Mouse (Mus musculus) intestine, postnatal 0 days (tissue): Measurements from ENCODE around the gene Atxn7. TPM values are rescaled to one million over a fixed set of nuclear protein-coding genes. Genes with fewer than 3 reads are reported as not detected.

Source experiments
- ATAC-seq: fragments of 200-750 bp; cut with Nextera tagmentation; 2 replicates; pipeline ENCODE4 v1.8.0; 2017; ENCODE audit warnings: mild to moderate bottlenecking, moderate TSS enrichment, moderate library complexity
- H3K27ac ChIP-seq: fragments of 300-500 bp; sonication (generic); 2 replicates; pipeline ENCODE4 v1.5.1; 2014; ENCODE audit warnings: mild to moderate bottlenecking, low read depth, low read length, moderate library complexity
- H3K27me3 ChIP-seq: fragments of 300-500 bp; sonication (generic); replicated peaks from 2 replicates; pipeline ENCODE4 v1.6.1; 2014; ENCODE audit warnings: low read length, mixed read lengths; ENCODE audit not compliant: control insufficient read depth, insufficient read depth
- H3K36me3 ChIP-seq: fragments of 300-500 bp; sonication (generic); 2 replicates; pipeline ENCODE4 v1.6.1; 2014; ENCODE audit warnings: mild to moderate bottlenecking, moderate library complexity; ENCODE audit not compliant: control insufficient read depth, insufficient read depth
- H3K4me1 ChIP-seq: fragments of 300-500 bp; sonication (generic); replicated peaks from 2 replicates; pipeline ENCODE4 v1.6.1; 2014; ENCODE audit warnings: antibody characterized with exemption, low read length, mixed read lengths; ENCODE audit not compliant: control insufficient read depth, insufficient read depth
- H3K4me2 ChIP-seq: fragments of 300-500 bp; sonication (generic); replicated peaks from 2 replicates; pipeline ENCODE4 v1.6.1; 2014; ENCODE audit warnings: low read depth, mild to moderate bottlenecking, moderate library complexity
- H3K4me3 ChIP-seq: fragments of 300-500 bp; sonication (generic); 2 replicates; pipeline ENCODE4 v1.5.1; 2014; ENCODE audit warnings: low read depth, low read length
- H3K9ac ChIP-seq: fragments of 300-500 bp; sonication (generic); 2 replicates; pipeline ENCODE4 v1.6.1; 2014; ENCODE audit warnings: mild to moderate bottlenecking, low read depth, low read length
- H3K9me3 ChIP-seq: fragments of 300-500 bp; sonication (generic); 2 replicates; pipeline ENCODE4 v1.6.1; 2016; ENCODE audit warnings: mixed run types; ENCODE audit not compliant: control insufficient read depth
- CTCF ChIP-seq: sonication (generic); IDR thresholded peaks from 2 replicates; pipeline ENCODE4 v1.5.1; 2016; ENCODE audit warnings: low read depth, mild to moderate bottlenecking, control low read depth, antibody characterized with exemption, moderate library complexity
- WGBS: fragments of 180-500 bp; shearing (Covaris S2); extraction: QIAGEN DNeasy Blood & Tissue Kit; methylation state at CpG from one replicate; pipeline ENCODE4 v1.1.7; 2014; 5-methylcytosine and 5-hydroxymethylcytosine counted together
- polyA plus RNA-seq: library from polyadenylated mRNA; unstranded; fragments of >200 nt; fragmentation: Nextera tagmentation; extraction: Ambion mirVana; gene quantifications from 2 replicates; pipeline ENCODE4 v1.2.1, GENCODE M21; 2015

The Atxn7 gene
- polyA plus RNA-seq, 1 experiment from 2014 or later: 3.8 TPM

GRCm38 (mm10) chr14:14104930-14105318, 143.7 kb downstream of the Atxn7 start:
- no peaks in the 10 kb centered on the region for H3K27me3 ChIP-seq
- no peaks in the 10 kb centered on the region for H3K9me3 ChIP-seq
- 67% methylated on average over 2 of the region's 2 CpGs for WGBS
- no peaks in the 10 kb centered on the region for H3K4me1 ChIP-seq
- ATAC-seq: no peak
- TF ChIP-seq CTCF: no peak
- H3K36me3 ChIP-seq: peaks cover 34% of the 10 kb centered on the region
- no peak overlapping the region for H3K9ac ChIP-seq
- no peak overlapping the region for H3K4me3 ChIP-seq
- H3K4me2 ChIP-seq: no peak overlapping the region
- no peak overlapping the region for H3K27ac ChIP-seq

GRCm38 (mm10) chr14:14110710-14111109, 149.5 kb downstream of the Atxn7 start:
- Histone ChIP-seq H3K9me3 (no peaks in the 10 kb centered on the region), H3K9ac (no peak overlapping the region), H3K36me3 (peaks cover 45% of the 10 kb centered on the region), H3K27me3 (no peaks in the 10 kb centered on the region), H3K4me3 (no peak overlapping the region), H3K4me2 (no peak overlapping the region), H3K4me1 (no peaks in the 10 kb centered on the region), H3K27ac (no peak overlapping the region)
- 79% methylated on average over 4 of the region's 4 CpGs for WGBS
- no peak for TF ChIP-seq CTCF
- ATAC-seq: no peak

GRCm38 (mm10) chr14:14120230-14121096, 159.2 kb downstream of the Atxn7 start, which contains the start of gene Psmd6:
Gene Psmd6, minus strand, starts transcription at chr14:14120984.
- peak; percentile 98 for TF ChIP-seq CTCF
- Histone ChIP-seq H3K27me3 (no peaks in the 10 kb centered on the region), H3K36me3 (peaks cover 26% of the 10 kb centered on the region), H3K27ac (peak within 1 kb of the TSS; percentile 75), H3K9ac (peak within 1 kb of the TSS; percentile 95), H3K4me3 (peak within 1 kb of the TSS; percentile 98), H3K4me2 (peak within 1 kb of the TSS; percentile 83), H3K4me1 (peaks cover 6% of the 10 kb centered on the region; the same call in 1 of the 2 replicates), H3K9me3 (no peaks in the 10 kb centered on the region)
- WGBS: under 1% methylated on average over 68 of the region's 68 CpGs
- ATAC-seq: peak; percentile 95

Other genes with a start within 250 kb of the Atxn7 start
- 0.05 TPM in 1 of 2 replicates, not detected in the other for gene Gm281, start 47.0 kb upstream of the Atxn7 start, polyA plus RNA-seq
- gene Thoc7, start 412 bp downstream of the Atxn7 start, polyA plus RNA-seq: 151 and 155 TPM in 2 replicates
- 120 and 122 TPM in 2 replicates for gene Psmd6, start 159.5 kb downstream of the Atxn7 start, polyA plus RNA-seq
- gene Olfr720, start 225.4 kb downstream of the Atxn7 start, polyA plus RNA-seq: not detected in 2 replicates